Mouse (Mus musculus) C2C12 (cell line): ENCODE data around the gene Rpgrip1l. TPM values are rescaled to one million over a fixed set of nuclear protein-coding genes. Genes with fewer than 3 reads are reported as not detected.

Experiments
- H3K27me3 ChIP-seq: one replicate; pipeline ENCODE4 v1.6.1; 2011; ENCODE audit not compliant: control insufficient read depth, insufficient read depth, insufficient read length
- H3K36me3 ChIP-seq: one replicate; pipeline ENCODE4 v1.6.1; 2011; ENCODE audit not compliant: control insufficient read depth, insufficient read depth
- H3K4me3 ChIP-seq: one replicate; pipeline ENCODE4 v1.5.1; 2011; ENCODE audit warnings: mild to moderate bottlenecking, control low read depth; ENCODE audit not compliant: poor library complexity, insufficient read depth, severe bottlenecking
- H3K79me2 ChIP-seq: one replicate; pipeline ENCODE4 v1.6.1; 2011; ENCODE audit not compliant: control insufficient read depth, insufficient read depth
- H3K79me3 ChIP-seq: one replicate; pipeline ENCODE4 v1.6.1; 2011; ENCODE audit warnings: low read depth, control low read depth
- H3ac ChIP-seq: one replicate; pipeline ENCODE3; 2011; ENCODE audit warnings: low read depth; ENCODE audit not compliant: control insufficient read depth, insufficient read length
- CEBPB ChIP-seq: IDR thresholded peaks from one replicate; pipeline ENCODE4 v1.6.1; 2011; ENCODE audit warnings: low read depth, mild to moderate bottlenecking, control low read depth, moderate library complexity
- CTCF ChIP-seq: IDR thresholded peaks from one replicate; pipeline ENCODE4 v1.5.1; 2011; ENCODE audit not compliant: control insufficient read depth, insufficient read depth, insufficient read length
- FOSL1 ChIP-seq: IDR thresholded peaks from one replicate; pipeline ENCODE4 v1.8.0; 2011; ENCODE audit warnings: mild to moderate bottlenecking, low read length; ENCODE audit not compliant: poor library complexity, insufficient read depth, severe bottlenecking
- MAX ChIP-seq: IDR thresholded peaks from one replicate; pipeline ENCODE4 v1.6.1; 2011; ENCODE audit warnings: mild to moderate bottlenecking, control low read depth
- MYOD1 ChIP-seq: IDR thresholded peaks from one replicate; pipeline ENCODE4 v1.6.1; 2011; ENCODE audit warnings: low read depth; ENCODE audit not compliant: control insufficient read depth, insufficient read length
- MYOG ChIP-seq: IDR thresholded peaks from one replicate; pipeline ENCODE4 v1.6.1; 2011; ENCODE audit not compliant: control insufficient read depth, insufficient read length; ENCODE audit errors: extremely low read depth
- USF1 ChIP-seq: IDR thresholded peaks from one replicate; pipeline ENCODE4 v1.6.1; 2011; ENCODE audit warnings: low read depth, mild to moderate bottlenecking, control low read depth, moderate library complexity
- polyA plus RNA-seq: library from polyadenylated mRNA; unstranded; fragments of >200 nt; fragmentation: generic; extraction: Trizol; gene quantifications from one replicate; pipeline ENCODE4 v1.2.1, GENCODE M21; 2012; ENCODE audit warnings: missing spikeins

Gene Rpgrip1l
- polyA plus RNA-seq, 1 experiment, result 1.8 TPM

GRCm38 (mm10) chr8:91221841-91222240 lies 91.2 kb downstream of the Rpgrip1l start:
- H3K27me3 ChIP-seq, result no peaks in the 10 kb centered on the region
- no peak for TF ChIP-seq FOSL1
- no peaks in the 10 kb centered on the region for H3K36me3 ChIP-seq
- H3K79me2 ChIP-seq, result no peaks in the 10 kb centered on the region
- H3ac ChIP-seq, result no peak overlapping the region
- no peaks in the 10 kb centered on the region for H3K79me3 ChIP-seq
- no peak overlapping the region for H3K4me3 ChIP-seq

- H3K79me2 ChIP-seq, result no peaks in the 10 kb centered on the region
- H3K36me3 ChIP-seq, result no peaks in the 10 kb centered on the region
- no peaks in the 10 kb centered on the region for H3K27me3 ChIP-seq
- no peaks in the 10 kb centered on the region for H3K79me3 ChIP-seq
- H3K4me3 ChIP-seq, result no peak overlapping the region
- TF ChIP-seq CEBPB, result no peak
- peak; percentile 27 for TF ChIP-seq MYOD1
- no peak overlapping the region for H3ac ChIP-seq
These were observed 94.8 kb downstream of the Rpgrip1l start for GRCm38 (mm10) chr8:91218271-91218670.

- Histone ChIP-seq H3K4me3 (no peak overlapping the region), H3K79me3 (no peaks in the 10 kb centered on the region), H3K36me3 (no peaks in the 10 kb centered on the region), H3K79me2 (no peaks in the 10 kb centered on the region), H3ac (no peak overlapping the region), H3K27me3 (no peaks in the 10 kb centered on the region)
- TF ChIP-seq MAX, result no peak
- TF ChIP-seq MYOD1, result peak; percentile 51
- no peak for TF ChIP-seq FOSL1
- TF ChIP-seq USF1, result peak; percentile 79
- no peak for TF ChIP-seq MYOG
- TF ChIP-seq CEBPB, result no peak
- no peak for TF ChIP-seq CTCF
These were observed 95.8 kb downstream of the Rpgrip1l start for GRCm38 (mm10) chr8:91217062-91217905.

- Histone ChIP-seq H3ac (no peak overlapping the region), H3K79me2 (no peaks in the 10 kb centered on the region), H3K36me3 (no peaks in the 10 kb centered on the region), H3K79me3 (no peaks in the 10 kb centered on the region), H3K4me3 (no peak overlapping the region), H3K27me3 (no peaks in the 10 kb centered on the region)
- TF ChIP-seq MAX (no peak), CTCF (no peak), MYOG (no peak), MYOD1 (no peak), FOSL1 (no peak), CEBPB (no peak), USF1 (no peak)
These were observed 98.8 kb downstream of the Rpgrip1l start for GRCm38 (mm10) chr8:91214287-91214686.

- TF ChIP-seq MYOD1, result no peak
- no peak for TF ChIP-seq USF1
- no peak for TF ChIP-seq CEBPB
- no peak for TF ChIP-seq FOSL1
- TF ChIP-seq MYOG, result no peak
- no peak for TF ChIP-seq MAX
- TF ChIP-seq CTCF, result no peak
- no peak overlapping the region for H3K4me3 ChIP-seq
- no peaks in the 10 kb centered on the region for H3K79me3 ChIP-seq
- no peaks in the 10 kb centered on the region for H3K27me3 ChIP-seq
- no peaks in the 10 kb centered on the region for H3K79me2 ChIP-seq
- H3ac ChIP-seq, result no peak overlapping the region
- H3K36me3 ChIP-seq, result no peaks in the 10 kb centered on the region
These were observed 100.1 kb downstream of the Rpgrip1l start for GRCm38 (mm10) chr8:91212948-91213347.

- Histone ChIP-seq H3K27me3 (no peaks in the 10 kb centered on the region), H3ac (no peak overlapping the region), H3K4me3 (no peak overlapping the region), H3K79me3 (no peaks in the 10 kb centered on the region), H3K36me3 (no peaks in the 10 kb centered on the region), H3K79me2 (no peaks in the 10 kb centered on the region)
- TF ChIP-seq CEBPB (no peak), FOSL1 (no peak), CTCF (no peak), MAX (no peak), MYOG (no peak), USF1 (no peak)
These were observed 103.4 kb downstream of the Rpgrip1l start for GRCm38 (mm10) chr8:91209658-91210057.

- Histone ChIP-seq H3K27me3 (no peaks in the 10 kb centered on the region), H3K79me3 (no peaks in the 10 kb centered on the region), H3K36me3 (no peaks in the 10 kb centered on the region), H3K4me3 (no peak overlapping the region), H3K79me2 (no peaks in the 10 kb centered on the region), H3ac (no peak overlapping the region)
- TF ChIP-seq MYOD1 (no peak), USF1 (no peak), FOSL1 (no peak), CEBPB (no peak), CTCF (no peak), MAX (no peak), MYOG (no peak)
These were observed 105.4 kb downstream of the Rpgrip1l start for GRCm38 (mm10) chr8:91207676-91208075.
